In genomic region chr17:23807918-23808317, GRCm38 (mm10) we compare ENCODE assay signal across 29 mouse cellular contexts. TPM values are rescaled to one million over a fixed set of nuclear protein-coding genes. Genes with fewer than 3 reads are reported as not detected.
DNase-seq lines count a peak whose midpoint lies in the region; ATAC-seq and TF ChIP-seq lines count a peak whose summit lies in the region.
"Had no signal": no experiment of that assay in that cellular context is flagged by ENCODE, and none has a peak within 500 bp of the region (broad histone marks: within the 10 kb centered on the region; RNA-seq: fewer than 3 reads in every experiment).

No protein-coding gene starts in this region.

- no peak for ATAC-seq in kidney, embryonic 16.5 days (ENCODE audit: low FRiP score, low TSS enrichment)
- ATAC-seq: CD4-positive, CD25-positive, alpha-beta regulatory T cell, adult 4 months; forebrain, embryonic 14.5 days; forebrain, embryonic 16.5 days had no signal

- H3K79me2 ChIP-seq in CH12.LX (replicated peaks; ENCODE audit: control insufficient read depth, extremely low read depth, insufficient read depth, poor library complexity, severe bottlenecking): peaks cover 90% of the 10 kb centered on the region

- no peak for TF ChIP-seq RAD21 in CH12.LX (IDR thresholded peaks at IDR 0.05; ENCODE audit: low read depth, low read length)

- TF ChIP-seq EP300 in CH12.LX (IDR thresholded peaks at IDR 0.05; ENCODE audit: low read length): no peak

- H3K27ac ChIP-seq in kidney, embryonic 16.5 days (ENCODE audit: low read length): no peak overlapping the region
- no peak overlapping the region for H3K27ac ChIP-seq in CH12.LX (ENCODE audit: insufficient read depth, low read depth)
- H3K27ac ChIP-seq: embryonic facial prominence, embryonic 13.5 days; embryonic facial prominence, embryonic 15.5 days; forebrain, embryonic 10.5 days; forebrain, embryonic 12.5 days had no signal

- dilution Hi-C loops in CH12.LX (cut with MboI; ENCODE audit: extremely low pct_ligation_motif_present, extremely low pct_unique_long_range_greater_than_20kb, low sequenced_read_pairs): no loop called here

- in situ Hi-C loops in CH12.LX (cut with MboI; ENCODE audit: low pct_ligation_motif_present, low pct_unique_long_range_greater_than_20kb, low sequenced_read_pairs): loop anchor here (5.0 kb wide), 1 partner anchor 36 kb away; the partner anchor contains the start of gene Flywch1

- intact Hi-C loops in heart, postnatal 14 days (cut with DNase I): loop anchor here (2.0 to 5.0 kb wide), 2 partner anchors 13 to 36 kb away; partner anchors contain the start of gene Flywch1

- H3K9me3 ChIP-seq in kidney, embryonic 16.5 days (ENCODE audit: low read length): no peaks in the 10 kb centered on the region
- no peaks in the 10 kb centered on the region for H3K9me3 ChIP-seq in CH12.LX (replicated peaks; ENCODE audit: low read length)
- H3K9me3 ChIP-seq: embryonic facial prominence, embryonic 13.5 days; embryonic facial prominence, embryonic 15.5 days; forebrain, embryonic 10.5 days; forebrain, embryonic 12.5 days had no signal

- 81% methylated on average over 3 of the region's 3 CpGs for WGBS in kidney, embryonic 16.5 days

- H3K36me3 ChIP-seq in kidney, embryonic 16.5 days (ENCODE audit: insufficient read depth, low read length): peaks cover 45% of the 10 kb centered on the region
- H3K36me3 ChIP-seq in CH12.LX (replicated peaks in 1 of 2; ENCODE audit: control insufficient read depth in 1 of 2, insufficient read depth in 1 of 2, low read length in 1 of 2): peaks cover 43 to 66% of the 10 kb centered on the region in 2 experiments

- H3K9ac ChIP-seq in kidney, embryonic 16.5 days (replicated peaks; ENCODE audit: low read length): no peak overlapping the region
- H3K9ac ChIP-seq in CH12.LX (ENCODE audit: insufficient read depth, low read depth): no peak overlapping the region
- H3K9ac ChIP-seq: embryonic facial prominence, embryonic 13.5 days; embryonic facial prominence, embryonic 15.5 days; forebrain, embryonic 12.5 days had no signal

- DNase-seq in kidney, adult 8-10 months: peak; percentile 32 to 37
- DNase-seq in kidney, postnatal 4 days: no peak
- peak; percentile 39 to 48 for DNase-seq in kidney, postnatal 36 days
- DNase-seq in CH12.LX (ENCODE audit: extremely low read depth): no peak
- DNase-seq in heart, postnatal 14 days: no peak
- DNase-seq: adrenal gland, adult 2 months; adrenal gland, postnatal 10 days; adrenal gland, postnatal 25 days; cerebellum, adult 11 months; cerebellum, adult 18-20 months; cerebellum, adult 8-10 months; cerebellum, adult 9-11 months; cerebellum, postnatal 14 days; cerebellum, postnatal 36 days; embryo, embryonic 11 days had no signal

- no peaks in the 10 kb centered on the region for H3K27me3 ChIP-seq in kidney, embryonic 16.5 days (ENCODE audit: insufficient read depth, low read length)
- H3K27me3 ChIP-seq in CH12.LX (replicated peaks): no peaks in the 10 kb centered on the region
- H3K27me3 ChIP-seq: embryonic facial prominence, embryonic 13.5 days; embryonic facial prominence, embryonic 15.5 days; forebrain, embryonic 12.5 days had no signal

- no peak for TF ChIP-seq CTCF in CH12.LX (conservative IDR thresholded peaks at IDR 0.05 in 1 of 2, IDR thresholded peaks at IDR 0.05 in 1 of 2; ENCODE audit: low read depth in 2 of 2, low read length in 2 of 2)

- no peak overlapping the region for H3K4me2 ChIP-seq in kidney, embryonic 16.5 days (replicated peaks; ENCODE audit: low read depth, low read length)
- H3K4me2 ChIP-seq in CH12.LX (ENCODE audit: insufficient read depth, low read depth, poor library complexity, severe bottlenecking): 0 out of 2 replicates have a peak overlapping the region, but pooled peaks have one; percentile 14
- H3K4me2 ChIP-seq: forebrain, embryonic 12.5 days had no signal

- no peak for TF ChIP-seq POLR2A in CH12.LX (IDR thresholded peaks at IDR 0.05; ENCODE audit: low read depth, low read length)

- H3K4me3 ChIP-seq in kidney, embryonic 16.5 days (ENCODE audit: low read length): no peak overlapping the region
- H3K4me3 ChIP-seq in CH12.LX (replicated peaks in 1 of 3; ENCODE audit: low read depth in 2 of 3, low read length in 2 of 3, poor library complexity in 1 of 3): no peak overlapping the region
- H3K4me3 ChIP-seq: embryonic facial prominence, embryonic 13.5 days; embryonic facial prominence, embryonic 15.5 days; erythroblast, embryonic 14.5 days; forebrain, embryonic 10.5 days; forebrain, embryonic 12.5 days had no signal

- H3K4me1 ChIP-seq in kidney, embryonic 16.5 days (ENCODE audit: insufficient read depth, low read length): peaks cover 31% of the 10 kb centered on the region
- H3K4me1 ChIP-seq in CH12.LX (ENCODE audit: control insufficient read depth in 1 of 2, insufficient read depth in 2 of 2): peaks cover 0 to 15% of the 10 kb centered on the region in 2 experiments; a peak in 2 of 4 replicates

TF ChIP-seq in CH12.LX, 34 proteins besides CTCF, POLR2A, EP300 and RAD21:
- TF ChIP-seq RCOR1 (conservative IDR thresholded peaks at IDR 0.05; ENCODE audit: low read depth, low read length) (no peak), IRF4 (IDR thresholded peaks at IDR 0.05; ENCODE audit: low read depth, low read length) (no peak), SMC3 (IDR thresholded peaks at IDR 0.05; ENCODE audit: low read depth, low read length) (no peak), MEF2A (IDR thresholded peaks at IDR 0.05; ENCODE audit: borderline replicate concordance, low read depth, low read length) (no peak), ETS1 (conservative IDR thresholded peaks at IDR 0.05; ENCODE audit: low read depth, low read length) (no peak), TBP (conservative IDR thresholded peaks at IDR 0.05; ENCODE audit: low read depth, low read length) (no peak), PAX5 (IDR thresholded peaks at IDR 0.05; ENCODE audit: low read length) (no peak), SIN3A (IDR thresholded peaks at IDR 0.05; ENCODE audit: low read length) (no peak)

RNA-seq across cellular contexts. Expression of gene Srrm2, which starts 17.6 kb away (rescaled TPM):
- 411 and 514 TPM in 2 replicates for polyA plus RNA-seq in kidney, embryonic 16.5 days (2015; fragmentation: Nextera tagmentation; extraction: Ambion mirVana)
- total RNA-seq in CH12.LX (2012; rRNA removed) (83.6 and 90.4 TPM in 2 replicates), CH12.LX (2014; rRNA removed) (18.3 and 26.7 TPM in 2 replicates)
- polyA plus RNA-seq in CH12.LX (2012; ENCODE audit: insufficient read length, low read depth): 339 and 383 TPM in 2 replicates
- total RNA-seq in heart, postnatal 14 days (2021): 100 to 1,000 TPM; 192 to 227 TPM

RNA-seq across cellular contexts. Expression of gene Elob, which starts 21.0 kb away (rescaled TPM):
- 954 and 966 TPM in 2 replicates for polyA plus RNA-seq in kidney, embryonic 16.5 days (2015; fragmentation: Nextera tagmentation; extraction: Ambion mirVana)
- total RNA-seq in CH12.LX (2012; rRNA removed) (381 and 386 TPM in 2 replicates), CH12.LX (2014; rRNA removed) (371 and 534 TPM in 2 replicates)
- polyA plus RNA-seq in CH12.LX (2012; ENCODE audit: insufficient read length, low read depth): 250 and 306 TPM in 2 replicates
- 100 to 1,000 TPM; 339 to 355 TPM for total RNA-seq in heart, postnatal 14 days (2021)

RNA-seq across cellular contexts. Expression of gene Flywch2, which starts 22.0 kb away (rescaled TPM):
- polyA plus RNA-seq in kidney, embryonic 16.5 days (2015; fragmentation: Nextera tagmentation; extraction: Ambion mirVana): 31.7 and 35.0 TPM in 2 replicates
- total RNA-seq in CH12.LX (2012; rRNA removed) (not detected in 2 replicates), CH12.LX (2014; rRNA removed) (not detected in 2 replicates)
- polyA plus RNA-seq in CH12.LX (2012; ENCODE audit: insufficient read length, low read depth): not detected in 2 replicates
- total RNA-seq in heart, postnatal 14 days (2021): 1 to 10 TPM; 1.6 TPM
- polyA plus RNA-seq: erythroblast, embryonic 14.5 days had no signal

RNA-seq across cellular contexts. Expression of gene Prss33, which starts 27.9 kb away (rescaled TPM):
- not detected in 2 replicates for polyA plus RNA-seq in kidney, embryonic 16.5 days (2015; fragmentation: Nextera tagmentation; extraction: Ambion mirVana)
- total RNA-seq in CH12.LX (2012; rRNA removed): not detected in 2 replicates
- not detected in 2 replicates for total RNA-seq in CH12.LX (2014; rRNA removed)
- not detected in 2 replicates for polyA plus RNA-seq in CH12.LX (2012; ENCODE audit: insufficient read length, low read depth)
- not detected for total RNA-seq in heart, postnatal 14 days (2021)
- total RNA-seq: adrenal gland, adult 2 months; adrenal gland, postnatal 10 days; adrenal gland, postnatal 25 days; adrenal gland, postnatal 4 days; common myeloid progenitor, adult 5-6 weeks had no signal
- polyA plus RNA-seq: C2C12; CD4-positive, CD25-positive, alpha-beta regulatory T cell, adult 4 months; embryonic facial prominence, embryonic 11.5 days; erythroblast, embryonic 14.5 days; forebrain, embryonic 10.5 days; forebrain, embryonic 12.5 days; forebrain, embryonic 14.5 days; forebrain, embryonic 16.5 days had no signal

RNA-seq across cellular contexts. Expression of gene Prss32, which starts 35.7 kb away (rescaled TPM):
- not detected in 2 replicates for polyA plus RNA-seq in kidney, embryonic 16.5 days (2015; fragmentation: Nextera tagmentation; extraction: Ambion mirVana)
- total RNA-seq in CH12.LX (2012; rRNA removed) (not detected in 2 replicates), CH12.LX (2014; rRNA removed) (not detected in 2 replicates)
- not detected in 2 replicates for polyA plus RNA-seq in CH12.LX (2012; ENCODE audit: insufficient read length, low read depth)
- not detected for total RNA-seq in heart, postnatal 14 days (2021)
- total RNA-seq: adrenal gland, adult 2 months; adrenal gland, postnatal 10 days; adrenal gland, postnatal 25 days; adrenal gland, postnatal 4 days; common myeloid progenitor, adult 5-6 weeks; MEL had no signal
- polyA plus RNA-seq: adrenal gland, adult 2 months; CD4-positive, CD25-positive, alpha-beta regulatory T cell, adult 4 months; embryonic facial prominence, embryonic 11.5 days; embryonic facial prominence, embryonic 13.5 days; forebrain, embryonic 10.5 days; forebrain, embryonic 12.5 days; forebrain, embryonic 14.5 days; forebrain, embryonic 16.5 days had no signal

Comparison
In these comparisons a context has a peak if more than half of its experiments do, and no peak if none do; other contexts are left out.
1. DNase-seq: peak in kidney, adult 8-10 months (2 of 2) and kidney, postnatal 36 days (2 of 2); none in kidney, postnatal 4 days (0 of 2), CH12.LX (single experiment) and heart, postnatal 14 days (0 of 2).